Mouse (Mus musculus) olfactory bulb, adult 2 months (tissue): ENCODE data around the gene Dnajc16. TPM values are rescaled to one million over a fixed set of nuclear protein-coding genes. Genes with fewer than 3 reads are reported as not detected.
"Not testable (repeated sequence)": the region's sequence is repeated elsewhere in the genome, so short reads cannot be mapped to it uniquely, and the experiment has no call there.

ENCODE experiments used
- H3K27ac ChIP-seq: fragments of 200-500 bp; 2 replicates; pipeline ENCODE4 v1.5.1; 2012; ENCODE audit warnings: low read depth, low read length; ENCODE audit not compliant: insufficient read depth
- H3K4me1 ChIP-seq: fragments of 200-500 bp; 2 replicates; pipeline ENCODE4 v1.6.1; 2012; ENCODE audit warnings: low read length; ENCODE audit not compliant: control insufficient read depth, insufficient read depth
- H3K4me3 ChIP-seq: fragments of 200-500 bp; 2 replicates; pipeline ENCODE4 v1.5.1; 2012; ENCODE audit warnings: mild to moderate bottlenecking, low read depth, low read length, moderate library complexity; ENCODE audit not compliant: insufficient read depth
- CTCF ChIP-seq: fragments of 200-500 bp; IDR thresholded peaks from 2 replicates; pipeline ENCODE4 v1.5.1; 2012; ENCODE audit warnings: low read depth, mild to moderate bottlenecking, low read length, moderate library complexity; ENCODE audit not compliant: insufficient read depth
- POLR2A ChIP-seq: fragments of 200-500 bp; IDR thresholded peaks from 2 replicates; pipeline ENCODE4 v1.6.1; 2012; ENCODE audit warnings: mild to moderate bottlenecking, low read depth, low read length, moderate library complexity; ENCODE audit not compliant: insufficient read depth
- WGBS: fragments of 180-500 bp; shearing (Covaris S2); methylation state at CpG from one replicate; pipeline ENCODE4 v1.1.7; 2018; 5-methylcytosine and 5-hydroxymethylcytosine counted together
- polyA plus RNA-seq: library from polyadenylated mRNA; stranded (reverse); fragments of >200 nt; gene quantifications from 2 replicates; pipeline ENCODE4 v1.2.4, GENCODE M21; 2012; ENCODE audit warnings: low replicate concordance; ENCODE audit not compliant: missing spikeins, insufficient read depth, insufficient read length

Dnajc16 gene
- polyA plus RNA-seq, 1 experiment = not detected

GRCm38 (mm10) chr4:141791486-141791885 lies 755 bp upstream of the Dnajc16 start:
- Histone ChIP-seq H3K4me3 (no peak overlapping the region), H3K27ac (no peak overlapping the region), H3K4me1 (peaks cover 15% of the 10 kb centered on the region)
- TF ChIP-seq CTCF (no peak), POLR2A (no peak)
- WGBS = 90% methylated on average over 7 of the region's 7 CpGs

DNA sequence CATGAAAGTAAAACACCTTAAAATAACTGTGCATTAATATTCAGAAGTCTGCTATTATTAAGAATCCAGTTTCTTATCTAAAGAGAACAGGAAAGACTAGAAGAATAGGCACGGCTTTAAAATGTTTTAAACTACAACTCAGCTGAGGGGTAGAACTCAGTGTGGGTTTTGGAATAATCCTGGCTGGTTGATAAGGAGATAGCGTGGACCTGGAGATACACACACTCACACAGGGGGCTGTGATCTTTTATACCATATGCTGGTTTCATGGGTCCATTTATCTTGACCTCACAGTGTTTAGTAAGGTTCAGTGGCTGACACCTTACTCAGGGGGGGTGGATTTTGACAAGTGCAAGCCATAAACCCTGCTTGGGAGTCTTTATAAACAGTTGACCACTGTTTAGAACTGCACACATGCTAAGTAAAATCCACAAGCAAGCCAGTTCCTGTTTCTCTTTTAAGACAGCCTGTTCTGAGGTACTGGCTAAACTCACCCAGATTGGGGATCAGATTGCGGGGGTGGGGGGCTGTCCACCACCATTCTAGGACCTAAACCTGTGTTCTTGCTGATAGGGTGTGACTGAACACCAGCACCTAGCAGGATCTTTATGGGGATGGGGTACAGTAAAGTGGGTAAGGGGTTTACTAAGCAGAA lies 1.0 kb downstream of the Dnajc16 start:
- peaks cover 15% of the 10 kb centered on the region for H3K4me1 ChIP-seq
- WGBS = 41% methylated on average over 3 of the region's 3 CpGs
- peak overlapping the region; percentile 74 for H3K4me3 ChIP-seq
- H3K27ac ChIP-seq = no peak overlapping the region
- TF ChIP-seq POLR2A (no peak), CTCF (no peak)

GRCm38 (mm10) chr4:141787462-141787861 lies 3.3 kb downstream of the Dnajc16 start:
- H3K4me1 ChIP-seq = peaks cover 21% of the 10 kb centered on the region
- no peak for TF ChIP-seq POLR2A
- TF ChIP-seq CTCF = no peak
- H3K4me3 ChIP-seq = no peak overlapping the region
- 78% methylated on average over 7 of the region's 7 CpGs for WGBS
- H3K27ac ChIP-seq = no peak overlapping the region

GRCm38 (mm10) chr4:141787046-141787445 lies 3.7 kb downstream of the Dnajc16 start:
- Histone ChIP-seq H3K4me1 (peaks cover 21% of the 10 kb centered on the region), H3K27ac (no peak overlapping the region), H3K4me3 (no peak overlapping the region)
- 28% methylated on average over 6 of the region's 6 CpGs for whole genome bisulfite sequencing
- TF ChIP-seq POLR2A (no peak), CTCF (no peak)

DNA sequence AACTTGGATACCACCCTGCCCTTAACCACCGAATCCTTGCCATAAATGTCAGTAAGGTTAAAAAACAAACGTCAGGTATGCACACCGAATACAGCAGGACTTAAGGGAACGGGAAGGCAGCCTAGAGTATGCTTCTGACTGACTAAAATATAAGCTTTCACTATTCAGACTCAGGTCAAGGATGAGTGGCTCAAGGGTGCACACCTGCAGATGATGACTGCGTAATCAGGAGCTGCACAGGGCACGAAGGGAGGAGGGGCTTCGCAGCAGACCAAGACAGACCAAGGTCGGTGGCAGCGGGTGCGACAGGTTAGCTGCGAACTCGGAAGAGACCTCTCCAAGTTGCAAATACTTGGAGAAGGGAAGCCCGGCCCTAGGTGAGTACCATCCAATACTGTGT lies 4.6 kb downstream of the Dnajc16 start:
- TF ChIP-seq POLR2A (no peak), CTCF (no peak)
- Histone ChIP-seq H3K4me1 (peaks cover 20% of the 10 kb centered on the region), H3K27ac (no peak overlapping the region), H3K4me3 (no peak overlapping the region)
- 91% methylated on average over 13 of the region's 13 CpGs for WGBS

GRCm38 (mm10) chr4:141784835-141785234 lies 5.9 kb downstream of the Dnajc16 start:
- TF ChIP-seq POLR2A (no peak), CTCF (no peak)
- 50% methylated on average over 5 of the region's 5 CpGs for WGBS
- Histone ChIP-seq H3K4me1 (peaks cover 21% of the 10 kb centered on the region), H3K4me3 (no peak overlapping the region), H3K27ac (no peak overlapping the region)

GRCm38 (mm10) chr4:141781201-141781985 lies 9.3 kb downstream of the Dnajc16 start:
- WGBS = 84% methylated on average over 8 of the region's 8 CpGs
- no peak for TF ChIP-seq POLR2A
- no peak for TF ChIP-seq CTCF
- Histone ChIP-seq H3K4me3 (no peak overlapping the region), H3K4me1 (peaks cover 24% of the 10 kb centered on the region), H3K27ac (no peak overlapping the region)

DNA sequence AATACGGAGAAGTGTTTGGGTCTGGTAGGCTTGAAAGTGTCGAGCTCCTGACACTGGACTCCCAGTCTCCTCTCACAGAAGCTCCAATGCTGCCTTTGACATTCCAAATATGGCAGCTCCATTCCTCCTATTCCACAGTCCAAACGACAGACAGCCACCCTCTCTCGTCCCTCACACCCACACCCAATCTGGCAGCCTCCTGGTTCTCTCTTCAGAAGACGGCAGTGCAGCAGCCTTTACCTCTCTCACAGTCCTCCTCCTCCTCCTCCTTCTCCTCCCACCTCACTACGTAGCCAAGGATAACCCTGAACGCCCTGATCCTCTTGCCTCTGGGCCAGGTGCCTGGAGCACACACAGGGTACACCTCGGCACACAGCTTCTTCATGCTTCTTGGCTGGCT lies 10.9 kb downstream of the Dnajc16 start:
- Histone ChIP-seq H3K4me1 (peaks cover 15% of the 10 kb centered on the region), H3K27ac (no peak overlapping the region), H3K4me3 (no peak overlapping the region)
- 79% methylated on average over 8 of the region's 8 CpGs for WGBS
- no peak for TF ChIP-seq POLR2A
- TF ChIP-seq CTCF = no peak

DNA sequence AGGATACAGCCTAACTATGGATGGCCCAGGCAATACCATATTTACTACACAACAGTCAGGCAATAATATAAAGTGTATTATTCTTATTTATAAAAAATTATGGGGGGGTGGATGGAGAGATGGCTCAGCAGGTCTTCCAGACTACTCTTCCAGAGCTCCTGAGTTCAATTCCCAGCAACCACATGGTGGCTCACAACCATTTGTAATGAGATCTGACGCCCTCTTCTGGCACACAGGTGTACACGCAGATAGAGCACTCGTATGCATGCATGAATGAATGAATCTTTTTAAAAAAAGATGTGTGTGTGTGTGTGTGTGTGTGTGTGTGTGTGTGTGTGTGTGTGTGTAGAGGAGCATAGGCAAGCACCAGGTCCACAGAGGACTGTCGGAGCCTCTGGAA lies 17.7 kb downstream of the Dnajc16 start:
- 87% methylated on average over 4 of the region's 4 CpGs for WGBS
- H3K4me3 ChIP-seq, H3K27ac ChIP-seq, H3K4me1 ChIP-seq: not testable (repeated sequence)

DNA sequence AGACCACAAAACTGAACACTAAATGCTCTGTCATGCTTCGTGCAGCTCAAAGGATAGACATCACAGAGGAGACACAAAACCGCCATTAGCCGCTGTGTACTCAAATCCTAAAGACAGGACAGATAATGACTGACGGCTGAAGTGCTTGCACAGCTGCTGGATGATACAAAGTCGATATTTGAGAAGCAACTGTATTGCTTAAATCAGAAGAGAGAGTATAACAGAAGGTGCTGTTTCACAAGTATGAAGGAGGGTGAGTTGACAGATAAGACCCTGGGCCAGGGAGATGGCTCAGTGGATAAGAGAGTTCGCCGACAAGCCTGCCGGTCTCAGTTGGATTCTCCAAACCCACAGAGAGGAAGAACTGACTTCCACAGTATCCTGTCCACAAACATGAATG lies 18.9 kb downstream of the Dnajc16 start:
- WGBS = 93% methylated on average over 8 of the region's 8 CpGs
- no peak for TF ChIP-seq CTCF
- TF ChIP-seq POLR2A = no peak
- H3K4me3 ChIP-seq = no peak overlapping the region
- H3K4me1 ChIP-seq = peaks cover 11% of the 10 kb centered on the region
- H3K27ac ChIP-seq = no peak overlapping the region
